Mouse (Mus musculus): ENCODE measurements around the gene D430041D05Rik. TPM values are rescaled to one million over a fixed set of nuclear protein-coding genes. Genes with fewer than 3 reads are reported as not detected.
"Not testable (repeated sequence)": the region's sequence is repeated elsewhere in the genome, so short reads cannot be mapped to it uniquely, and the experiment has no call there.

D430041D05Rik gene
- total and polyA plus RNA-seq, 3 experiments: not detected

GRCm38 (mm10) chr2:104121681-104122504 is 288.9 kb downstream of the D430041D05Rik start:
- in situ Hi-C loops (cut with MboI; ENCODE audit: low pct_ligation_motif_present, low pct_unique_long_range_greater_than_20kb, low sequenced_read_pairs) (loop anchor here (10.0 kb wide), 1 partner anchor 273 kb away; no protein-coding TSS in a partner anchor), dilution Hi-C loops (cut with MboI; ENCODE audit: extremely low pct_ligation_motif_present, extremely low pct_unique_long_range_greater_than_20kb, low sequenced_read_pairs) (no loop called here)
- Histone ChIP-seq H3K27ac (ENCODE audit: insufficient read depth, low read depth) (no peak overlapping the region), H3K9me3 (replicated peaks; ENCODE audit: low read length) (peaks cover 4% of the 10 kb centered on the region), H3K4me2 (ENCODE audit: insufficient read depth, low read depth, poor library complexity, severe bottlenecking) (peak overlapping the region; percentile 70; the same call in 1 of the 2 replicates), H3K9ac (ENCODE audit: insufficient read depth, low read depth) (no peak overlapping the region), H3K36me3 (replicated peaks in 1 of 2; ENCODE audit: control insufficient read depth in 1 of 2, insufficient read depth in 1 of 2, low read length in 1 of 2) (no peaks in the 10 kb centered on the region), H3K27me3 (replicated peaks) (peaks cover 42% of the 10 kb centered on the region), H3K4me1 (ENCODE audit: control insufficient read depth in 1 of 2, insufficient read depth in 2 of 2) (peaks cover 0 to 16% of the 10 kb centered on the region in 2 experiments; a peak in 2 of 4 replicates), H3K79me2 (replicated peaks; ENCODE audit: control insufficient read depth, extremely low read depth, insufficient read depth, poor library complexity, severe bottlenecking) (no peaks in the 10 kb centered on the region), H3K4me3 (replicated peaks in 1 of 3; ENCODE audit: low read depth in 2 of 3, low read length in 2 of 3, poor library complexity in 1 of 3) (peak overlapping the region in 2 of 3 experiments; percentile 13 to 57)
- TF ChIP-seq EP300 (IDR thresholded peaks at IDR 0.05; ENCODE audit: low read length) (peak; percentile 46; the same call in 1 of the 2 replicates), RCOR1 (conservative IDR thresholded peaks at IDR 0.05; ENCODE audit: low read depth, low read length) (no peak), ZNF384 (IDR thresholded peaks at IDR 0.05; ENCODE audit: low read depth, low read length) (peak; percentile 46)
- no peak for DNase-seq (ENCODE audit: extremely low read depth)

GRCm38 (mm10) chr2:104120312-104120711 is 290.5 kb downstream of the D430041D05Rik start:
- DNase-seq (ENCODE audit: extremely low read depth): no peak
- H3K9me3 ChIP-seq (replicated peaks; ENCODE audit: low read length): no peaks in the 10 kb centered on the region
- H3K4me1 ChIP-seq (ENCODE audit: control insufficient read depth in 1 of 2, insufficient read depth in 2 of 2): peaks cover 0 to 16% of the 10 kb centered on the region in 2 experiments; a peak in 2 of 4 replicates
- H3K79me2 ChIP-seq (replicated peaks; ENCODE audit: control insufficient read depth, extremely low read depth, insufficient read depth, poor library complexity, severe bottlenecking): no peaks in the 10 kb centered on the region
- no peak overlapping the region for H3K4me3 ChIP-seq (replicated peaks in 1 of 3; ENCODE audit: low read depth in 2 of 3, low read length in 2 of 3, poor library complexity in 1 of 3)
- H3K27ac ChIP-seq (ENCODE audit: insufficient read depth, low read depth): no peak overlapping the region
- H3K27me3 ChIP-seq (replicated peaks): peaks cover 28% of the 10 kb centered on the region
- H3K9ac ChIP-seq (ENCODE audit: insufficient read depth, low read depth): no peak overlapping the region
- H3K4me2 ChIP-seq (ENCODE audit: insufficient read depth, low read depth, poor library complexity, severe bottlenecking): no peak overlapping the region
- TF ChIP-seq SMC3 (IDR thresholded peaks at IDR 0.05; ENCODE audit: low read depth, low read length) (no peak), POLR2A (IDR thresholded peaks at IDR 0.05; ENCODE audit: low read depth, low read length) (no peak), JUN (IDR thresholded peaks at IDR 0.05; ENCODE audit: insufficient read depth, low read depth, low read length) (no peak), EP300 (IDR thresholded peaks at IDR 0.05; ENCODE audit: low read length) (no peak), POLR2AphosphoS2 (IDR thresholded peaks at IDR 0.05; ENCODE audit: low read depth, low read length) (no peak), HCFC1 (IDR thresholded peaks at IDR 0.05; ENCODE audit: low read depth, low read length) (no peak), RCOR1 (conservative IDR thresholded peaks at IDR 0.05; ENCODE audit: low read depth, low read length) (no peak), ZMIZ1 (IDR thresholded peaks at IDR 0.05; ENCODE audit: low read depth, low read length) (no peak)
- H3K36me3 ChIP-seq (replicated peaks in 1 of 2; ENCODE audit: control insufficient read depth in 1 of 2, insufficient read depth in 1 of 2, low read length in 1 of 2): no peaks in the 10 kb centered on the region
- dilution Hi-C loops (cut with MboI; ENCODE audit: extremely low pct_ligation_motif_present, extremely low pct_unique_long_range_greater_than_20kb, low sequenced_read_pairs): no loop called here
- in situ Hi-C loops (cut with MboI; ENCODE audit: low pct_ligation_motif_present, low pct_unique_long_range_greater_than_20kb, low sequenced_read_pairs): loop anchor here (10.0 kb wide), 1 partner anchor 274 kb away; no protein-coding TSS in a partner anchor

- Histone ChIP-seq H3K79me2 (replicated peaks; ENCODE audit: control insufficient read depth, extremely low read depth, insufficient read depth, poor library complexity, severe bottlenecking) (no peaks in the 10 kb centered on the region), H3K36me3 (replicated peaks in 1 of 2; ENCODE audit: control insufficient read depth in 1 of 2, insufficient read depth in 1 of 2, low read length in 1 of 2) (no peaks in the 10 kb centered on the region), H3K9me3 (replicated peaks; ENCODE audit: low read length) (no peaks in the 10 kb centered on the region), H3K9ac (ENCODE audit: insufficient read depth, low read depth) (no peak overlapping the region), H3K27ac (ENCODE audit: insufficient read depth, low read depth) (no peak overlapping the region), H3K27me3 (replicated peaks) (peaks cover 17% of the 10 kb centered on the region), H3K4me2 (ENCODE audit: insufficient read depth, low read depth, poor library complexity, severe bottlenecking) (no peak overlapping the region), H3K4me3 (replicated peaks in 1 of 3; ENCODE audit: low read depth in 2 of 3, low read length in 2 of 3, poor library complexity in 1 of 3) (no peak overlapping the region), H3K4me1 (ENCODE audit: control insufficient read depth in 1 of 2, insufficient read depth in 2 of 2) (peaks cover 0 to 16% of the 10 kb centered on the region in 2 experiments; a peak in 2 of 4 replicates)
- TF ChIP-seq ZKSCAN1 (IDR thresholded peaks at IDR 0.05; ENCODE audit: borderline replicate concordance, low read depth, low read length): no peak
- TF ChIP-seq MAFK (IDR thresholded peaks at IDR 0.05; ENCODE audit: insufficient replicate concordance, low read length): no peak
- TF ChIP-seq MXI1 (IDR thresholded peaks at IDR 0.05; ENCODE audit: low read depth, low read length): no peak
- TF ChIP-seq JUND (conservative IDR thresholded peaks at IDR 0.05; ENCODE audit: low read depth, low read length): no peak
- no peak for TF ChIP-seq RCOR1 (conservative IDR thresholded peaks at IDR 0.05; ENCODE audit: low read depth, low read length)
- TF ChIP-seq ZMIZ1 (IDR thresholded peaks at IDR 0.05; ENCODE audit: low read depth, low read length): no peak
- DNase-seq (ENCODE audit: extremely low read depth): no peak
- in situ Hi-C loops (cut with MboI; ENCODE audit: low pct_ligation_motif_present, low pct_unique_long_range_greater_than_20kb, low sequenced_read_pairs): no loop called here
- dilution Hi-C loops (cut with MboI; ENCODE audit: extremely low pct_ligation_motif_present, extremely low pct_unique_long_range_greater_than_20kb, low sequenced_read_pairs): no loop called here
Measured at GRCm38 (mm10) chr2:104119097-104119496, 291.7 kb downstream of the D430041D05Rik start.

GRCm38 (mm10) chr2:104117173-104117572 is 293.6 kb downstream of the D430041D05Rik start:
- H3K27me3 ChIP-seq (replicated peaks); H3K4me3 ChIP-seq (replicated peaks in 1 of 3; ENCODE audit: low read depth in 2 of 3, low read length in 2 of 3, poor library complexity in 1 of 3); H3K27ac ChIP-seq (ENCODE audit: insufficient read depth, low read depth); H3K79me2 ChIP-seq (replicated peaks; ENCODE audit: control insufficient read depth, extremely low read depth, insufficient read depth, poor library complexity, severe bottlenecking); in situ Hi-C loops (cut with MboI; ENCODE audit: low pct_ligation_motif_present, low pct_unique_long_range_greater_than_20kb, low sequenced_read_pairs); H3K9me3 ChIP-seq (replicated peaks; ENCODE audit: low read length); H3K36me3 ChIP-seq (replicated peaks in 1 of 2; ENCODE audit: control insufficient read depth in 1 of 2, insufficient read depth in 1 of 2, low read length in 1 of 2); DNase-seq (ENCODE audit: extremely low read depth); H3K4me1 ChIP-seq (ENCODE audit: control insufficient read depth in 1 of 2, insufficient read depth in 2 of 2); H3K9ac ChIP-seq (ENCODE audit: insufficient read depth, low read depth); dilution Hi-C loops (cut with MboI; ENCODE audit: extremely low pct_ligation_motif_present, extremely low pct_unique_long_range_greater_than_20kb, low sequenced_read_pairs); H3K4me2 ChIP-seq (ENCODE audit: insufficient read depth, low read depth, poor library complexity, severe bottlenecking): not testable (repeated sequence)
